Mouse (Mus musculus) G1E (cell line): Measurements from ENCODE around the gene Pcbp2.

Experiments
- CTCF ChIP-seq: IDR thresholded peaks from 2 replicates; pipeline ENCODE4 v1.5.1; 2012; ENCODE audit warnings: low read depth, low read length, inconsistent platforms, mixed read lengths
- GATA1 ChIP-seq: IDR thresholded peaks from 2 replicates; pipeline ENCODE4 v1.6.1; 2012; ENCODE audit warnings: borderline replicate concordance, low read length, inconsistent platforms, mixed read lengths
- POLR2AphosphoS5 ChIP-seq: IDR thresholded peaks from 2 replicates; pipeline ENCODE4 v1.6.1; 2012; ENCODE audit warnings: low read depth, low read length, inconsistent platforms; ENCODE audit not compliant: insufficient replicate concordance
- TAL1 ChIP-seq: conservative IDR thresholded peaks from 2 replicates; pipeline ENCODE4 v1.6.1; 2012; ENCODE audit warnings: low read depth, low read length, inconsistent platforms, mixed read lengths

- no peak for TF ChIP-seq TAL1
- no peak for TF ChIP-seq CTCF
- no peak for TF ChIP-seq GATA1
- no peak for TF ChIP-seq POLR2AphosphoS5
Observed at GRCm38 (mm10) chr15:102546677-102547427, 76.5 kb downstream of the Pcbp2 start.
